Mouse (Mus musculus) forebrain, postnatal 0 days (tissue): ENCODE results near the gene Sbno1. TPM values are rescaled to one million over a fixed set of nuclear protein-coding genes. Genes with fewer than 3 reads are reported as not detected.

Experiments used
- ATAC-seq: fragments of 200-750 bp; cut with Nextera tagmentation; 2 replicates; pipeline ENCODE4 v1.8.0; 2017; ENCODE audit warnings: mild to moderate bottlenecking, moderate library complexity
- DNase-seq: peaks from one replicate; pipeline ENCODE4 v3.0.0-alpha.2; 2015
- H3K27ac ChIP-seq: fragments of 300-500 bp; sonication (generic); 2 replicates; pipeline ENCODE4 v1.5.1; 2014; ENCODE audit warnings: low read depth, mild to moderate bottlenecking, antibody characterized with exemption, low read length, moderate library complexity, mixed read lengths
- H3K27me3 ChIP-seq: fragments of 300-500 bp; sonication (generic); 2 replicates; pipeline ENCODE4 v1.6.1; 2014; ENCODE audit warnings: mild to moderate bottlenecking, low read length, mixed read lengths; ENCODE audit not compliant: insufficient read depth
- H3K36me3 ChIP-seq: fragments of 300-500 bp; sonication (generic); 2 replicates; pipeline ENCODE4 v1.6.1; 2014; ENCODE audit warnings: mild to moderate bottlenecking, moderate library complexity; ENCODE audit not compliant: insufficient read depth
- H3K4me1 ChIP-seq: fragments of 300-500 bp; sonication (generic); 2 replicates; pipeline ENCODE4 v1.6.1; 2014; ENCODE audit warnings: antibody characterized with exemption; ENCODE audit not compliant: insufficient read depth
- H3K4me2 ChIP-seq: fragments of 300-500 bp; sonication (generic); 2 replicates; pipeline ENCODE4 v1.6.1; 2014; ENCODE audit warnings: low read depth, mild to moderate bottlenecking, moderate library complexity
- H3K4me3 ChIP-seq: fragments of 300-500 bp; sonication (generic); 2 replicates; pipeline ENCODE4 v1.5.1; 2014; ENCODE audit warnings: low read depth, low read length, mixed read lengths
- H3K9ac ChIP-seq: fragments of 300-500 bp; sonication (generic); 2 replicates; pipeline ENCODE4 v1.6.1; 2014; ENCODE audit warnings: mild to moderate bottlenecking
- H3K9me3 ChIP-seq: fragments of 300-500 bp; sonication (generic); 2 replicates; pipeline ENCODE4 v1.6.1; 2016; ENCODE audit warnings: low read length
- CTCF ChIP-seq: sonication (generic); IDR thresholded peaks from 2 replicates; pipeline ENCODE4 v1.5.1; 2016; ENCODE audit warnings: antibody characterized with exemption, control low read depth, low read depth
- WGBS: fragments of 180-500 bp; shearing (Covaris S2); extraction: QIAGEN DNeasy Blood & Tissue Kit; methylation state at CpG from one replicate; pipeline ENCODE4 v1.1.7; 2014; 5-methylcytosine and 5-hydroxymethylcytosine counted together
- microRNA-seq, 2 experiments: library from miRNA; unstranded; fragments of <30 nt; microRNA quantifications; one replicate each; pipeline ENCODE4; 2016
- polyA plus RNA-seq: library from polyadenylated mRNA; unstranded; fragments of >200 nt; fragmentation: Nextera tagmentation; extraction: Ambion mirVana; gene quantifications from 2 replicates; pipeline ENCODE4 v1.2.1, GENCODE M21; 2015
- total RNA-seq: library from RNA; depleted of rRNA; stranded (reverse); fragments of >200 nt; gene quantifications from 2 replicates; pipeline ENCODE4 v1.2.3, GENCODE M21; 2014; rRNA removed

Sbno1 gene
- total and polyA plus RNA-seq, 2 experiments from 2014 or later, result 52.1 to 70.4 TPM

DNA sequence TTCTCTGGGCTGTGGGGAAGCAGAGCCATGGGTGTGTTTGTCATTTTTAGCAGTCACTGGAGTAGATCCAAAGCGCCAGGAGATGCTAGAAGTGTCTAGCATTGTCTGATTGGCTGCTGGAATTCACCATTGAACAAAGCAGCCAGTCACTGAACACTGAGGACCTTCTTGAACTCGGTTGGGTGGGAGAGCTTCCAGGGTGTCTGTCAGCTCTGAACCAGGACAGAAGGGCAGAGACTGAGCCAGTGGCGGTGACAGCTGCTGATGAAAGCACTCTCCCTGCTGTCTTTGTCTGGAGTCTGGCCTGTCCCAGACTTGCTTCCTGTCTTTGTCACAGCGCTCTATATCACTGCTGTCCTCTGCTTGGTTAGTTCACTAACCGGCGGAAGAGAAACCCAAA, 91.4 kb downstream of the Sbno1 start:
- 0 out of 2 replicates have a peak overlapping the region, but pooled peaks have one; percentile 22 for H3K9ac ChIP-seq
- DNase-seq (peak; percentile 87), ATAC-seq (peak; percentile 93)
- no peaks in the 10 kb centered on the region for H3K36me3 ChIP-seq
- H3K9me3 ChIP-seq, result no peaks in the 10 kb centered on the region
- H3K4me3 ChIP-seq, result no peak overlapping the region
- no peak for TF ChIP-seq CTCF
- H3K27ac ChIP-seq, result peak overlapping the region; percentile 90
- H3K4me2 ChIP-seq, result no peak overlapping the region
- no peaks in the 10 kb centered on the region for H3K27me3 ChIP-seq
- WGBS, result 16% methylated on average over 6 of the region's 6 CpGs
- peaks cover 13% of the 10 kb centered on the region; the same call in 1 of the 2 replicates for H3K4me1 ChIP-seq

DNA sequence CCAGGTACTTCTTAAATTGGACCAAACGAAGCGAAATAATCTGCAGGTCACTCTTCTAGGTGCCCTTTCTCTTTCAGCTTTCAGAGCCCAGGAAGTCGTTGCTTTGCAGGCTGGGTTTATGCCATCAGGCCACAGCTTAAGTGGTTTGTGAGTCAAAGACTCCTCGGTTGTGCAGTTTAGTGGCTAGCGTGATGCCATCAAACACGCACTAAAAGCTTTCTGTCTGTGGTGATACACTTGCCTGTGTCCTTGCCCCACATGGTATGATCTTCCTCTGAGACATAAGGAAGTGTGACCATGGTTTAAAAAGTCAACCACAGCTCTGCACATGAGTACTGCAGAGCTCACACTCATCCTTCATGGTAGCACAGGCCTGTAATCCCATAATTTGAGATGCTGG, 95.7 kb downstream of the Sbno1 start:
- no peak for ATAC-seq

DNA sequence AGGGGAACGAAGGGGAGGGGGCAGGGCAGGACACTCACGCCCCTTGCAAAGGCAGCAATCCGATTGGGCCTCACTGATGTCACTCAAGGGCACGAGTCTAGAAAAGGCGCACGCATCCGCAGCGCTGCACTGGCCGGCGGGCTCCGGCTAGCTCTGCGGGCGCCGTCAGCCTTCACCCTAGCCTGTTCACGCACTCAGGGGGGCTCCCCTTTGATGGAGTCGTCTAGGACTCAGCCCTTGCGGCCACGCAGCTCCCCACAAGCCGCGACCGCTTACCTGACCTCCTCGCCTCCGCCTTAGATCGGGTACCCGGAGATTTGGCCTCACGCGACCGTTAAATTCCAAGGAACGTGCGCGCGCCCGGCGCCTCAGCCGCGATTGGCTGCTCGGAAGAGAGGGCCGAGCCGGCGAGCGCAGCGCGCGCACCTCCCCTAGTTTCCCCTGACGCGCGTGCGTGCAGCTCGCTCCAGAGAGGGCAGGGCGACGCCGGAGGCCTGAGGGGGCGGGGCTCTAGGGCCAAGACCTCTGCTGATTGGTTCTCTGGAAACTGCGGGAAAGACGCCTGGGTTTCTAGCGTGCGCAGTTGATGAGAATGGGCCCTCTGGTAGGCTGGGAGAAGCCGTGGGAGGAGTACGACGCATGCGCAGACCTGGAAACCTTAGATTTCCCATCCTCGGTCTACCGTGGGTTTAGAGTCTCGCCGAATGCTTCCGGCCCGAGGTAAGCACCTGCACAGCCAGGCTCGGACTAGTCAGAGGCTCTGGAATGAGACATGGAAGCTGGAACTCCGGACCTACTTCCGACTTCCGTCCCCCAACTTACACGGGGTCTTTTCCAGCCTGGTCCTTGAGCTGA, 98.1 kb downstream of the Sbno1 start, which contains the start of the genes Mphosph9 and 2810006K23Rik:
Mphosph9 (minus strand) TSS at position 463 of the 855 bp plus-strand sequence.
2810006K23Rik (plus strand) TSS at position 580 of the 855 bp plus-strand sequence.
- H3K4me2 ChIP-seq, result peak within 1 kb of the TSS; percentile 83
- H3K9me3 ChIP-seq, result no peaks in the 10 kb centered on the region
- ATAC-seq (peak; percentile 98), DNase-seq (peak; percentile 100)
- H3K4me3 ChIP-seq, result peak within 1 kb of the TSS; percentile 70
- peak within 1 kb of the TSS; percentile 82 for H3K9ac ChIP-seq
- peaks cover 13% of the 10 kb centered on the region for H3K4me1 ChIP-seq
- no peak for TF ChIP-seq CTCF
- peak within 1 kb of the TSS; percentile 99 for H3K27ac ChIP-seq
- WGBS, result under 1% methylated on average over 70 of the region's 72 CpGs
- H3K36me3 ChIP-seq, result no peaks in the 10 kb centered on the region
- H3K27me3 ChIP-seq, result no peaks in the 10 kb centered on the region

More for the DNA sequence above, 95.7 kb downstream of the Sbno1 start:
- Histone ChIP-seq H3K27me3 (no peaks in the 10 kb centered on the region), H3K4me3 (no peak overlapping the region), H3K9ac (no peak overlapping the region), H3K27ac (no peak overlapping the region), H3K4me2 (no peak overlapping the region), H3K4me1 (peaks cover 25% of the 10 kb centered on the region), H3K36me3 (no peaks in the 10 kb centered on the region), H3K9me3 (no peaks in the 10 kb centered on the region)
- no peak for DNase-seq
- no peak for TF ChIP-seq CTCF
- 78% methylated on average over 6 of the region's 6 CpGs for WGBS

DNA sequence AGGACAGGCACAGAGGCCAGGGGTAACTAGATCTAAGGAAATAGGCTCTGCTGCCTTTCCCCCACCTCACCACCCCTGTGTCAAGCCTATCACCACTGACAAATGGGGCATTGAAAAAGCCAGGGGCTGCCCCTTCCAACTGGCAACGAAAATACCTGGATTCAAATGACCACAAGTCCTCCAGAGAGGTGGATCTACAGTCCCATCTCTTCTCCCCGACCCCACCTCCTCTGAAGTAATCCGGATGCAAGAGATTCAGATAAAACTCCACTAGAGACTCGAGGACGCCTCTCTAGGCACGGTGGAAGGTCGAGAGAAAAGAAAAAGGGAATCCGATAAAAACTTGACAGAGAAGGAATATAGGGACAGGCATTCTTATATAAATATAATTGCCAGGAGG, 99.0 kb downstream of the Sbno1 start:
- WGBS, result 1% methylated on average over 8 of the region's 8 CpGs
- H3K9me3 ChIP-seq, result no peaks in the 10 kb centered on the region
- no peak for DNase-seq
- H3K27ac ChIP-seq, result peak overlapping the region; percentile 99
- peak overlapping the region; percentile 70 for H3K4me3 ChIP-seq
- H3K27me3 ChIP-seq, result no peaks in the 10 kb centered on the region
- no peaks in the 10 kb centered on the region for H3K36me3 ChIP-seq
- H3K4me2 ChIP-seq, result peak overlapping the region; percentile 66
- TF ChIP-seq CTCF, result no peak
- no peak for ATAC-seq
- H3K4me1 ChIP-seq, result peaks cover 13% of the 10 kb centered on the region
- H3K9ac ChIP-seq, result peak overlapping the region; percentile 82

Small RNAs within 50 kb of the gene (microRNA-seq; reads per million reads assigned to microRNA genes)
- gene Gm27486, result 0.77 to 0.85 reads per million in 2 experiments

Other genes starting within 250 kb of the Sbno1 start
- gene Pitpnm2, start 176.2 kb downstream of the Sbno1 start, total RNA-seq, result 33.8 and 38.4 TPM in 2 replicates
- gene Pitpnm2, start 176.2 kb downstream of the Sbno1 start, polyA plus RNA-seq, result 9.2 and 10.1 TPM in 2 replicates
- 15.0 and 23.6 TPM in 2 replicates for gene Mphosph9, start 98.0 kb downstream of the Sbno1 start, total RNA-seq
- 4.5 and 7.8 TPM in 2 replicates for gene Mphosph9, start 98.0 kb downstream of the Sbno1 start, polyA plus RNA-seq
- gene 2810006K23Rik, start 97.9 kb downstream of the Sbno1 start, total RNA-seq, result 14.1 and 15.2 TPM in 2 replicates
- gene 2810006K23Rik, start 97.9 kb downstream of the Sbno1 start, polyA plus RNA-seq, result 9.1 and 9.2 TPM in 2 replicates
- 178 and 183 TPM in 2 replicates for gene Cdk2ap1, start 62.9 kb downstream of the Sbno1 start, total RNA-seq
- 101 and 115 TPM in 2 replicates for gene Cdk2ap1, start 62.9 kb downstream of the Sbno1 start, polyA plus RNA-seq
- gene Kmt5a, start 13.9 kb upstream of the Sbno1 start, total RNA-seq, result 43.4 and 45.0 TPM in 2 replicates
- gene Kmt5a, start 13.9 kb upstream of the Sbno1 start, polyA plus RNA-seq, result 21.2 and 23.6 TPM in 2 replicates
- gene Rilpl2, start 52.4 kb upstream of the Sbno1 start, total RNA-seq, result 37.9 and 38.2 TPM in 2 replicates
- gene Rilpl2, start 52.4 kb upstream of the Sbno1 start, polyA plus RNA-seq, result 39.4 and 41.2 TPM in 2 replicates
- 15.9 and 16.0 TPM in 2 replicates for gene Snrnp35, start 57.1 kb upstream of the Sbno1 start, total RNA-seq
- 16.6 and 17.7 TPM in 2 replicates for gene Snrnp35, start 57.1 kb upstream of the Sbno1 start, polyA plus RNA-seq
- gene Rilpl1, start 105.4 kb upstream of the Sbno1 start, total RNA-seq, result 11.8 and 14.4 TPM in 2 replicates
- 9.0 and 10.0 TPM in 2 replicates for gene Rilpl1, start 105.4 kb upstream of the Sbno1 start, polyA plus RNA-seq
- 279 and 319 TPM in 2 replicates for gene Tmed2, start 114.7 kb upstream of the Sbno1 start, total RNA-seq
- 354 and 380 TPM in 2 replicates for gene Tmed2, start 114.7 kb upstream of the Sbno1 start, polyA plus RNA-seq
- 23.2 and 24.0 TPM in 2 replicates for gene Ddx55, start 126.9 kb upstream of the Sbno1 start, total RNA-seq
- gene Ddx55, start 126.9 kb upstream of the Sbno1 start, polyA plus RNA-seq, result 13.6 and 20.1 TPM in 2 replicates
- 39.9 and 55.1 TPM in 2 replicates for gene Eif2b1, start 153.1 kb upstream of the Sbno1 start, total RNA-seq
- gene Eif2b1, start 153.1 kb upstream of the Sbno1 start, polyA plus RNA-seq, result 59.3 and 64.1 TPM in 2 replicates
- 33.2 and 38.9 TPM in 2 replicates for gene Gtf2h3, start 153.1 kb upstream of the Sbno1 start, total RNA-seq
- 26.1 and 35.0 TPM in 2 replicates for gene Gtf2h3, start 153.1 kb upstream of the Sbno1 start, polyA plus RNA-seq
- gene Atp6v0a2, start 202.6 kb upstream of the Sbno1 start, total RNA-seq, result 18.0 and 21.2 TPM in 2 replicates
- 13.9 and 20.1 TPM in 2 replicates for gene Atp6v0a2, start 202.6 kb upstream of the Sbno1 start, polyA plus RNA-seq